Mouse (Mus musculus): ENCODE results near the gene Tifab.
A peak's percentile ranks its signal among the peaks of the same experiment; 100 is the strongest.
"Not testable (repeated sequence)": the region's sequence is repeated elsewhere in the genome, so short reads cannot be mapped to it uniquely, and the experiment has no call there.

Gene Tifab

DNA sequence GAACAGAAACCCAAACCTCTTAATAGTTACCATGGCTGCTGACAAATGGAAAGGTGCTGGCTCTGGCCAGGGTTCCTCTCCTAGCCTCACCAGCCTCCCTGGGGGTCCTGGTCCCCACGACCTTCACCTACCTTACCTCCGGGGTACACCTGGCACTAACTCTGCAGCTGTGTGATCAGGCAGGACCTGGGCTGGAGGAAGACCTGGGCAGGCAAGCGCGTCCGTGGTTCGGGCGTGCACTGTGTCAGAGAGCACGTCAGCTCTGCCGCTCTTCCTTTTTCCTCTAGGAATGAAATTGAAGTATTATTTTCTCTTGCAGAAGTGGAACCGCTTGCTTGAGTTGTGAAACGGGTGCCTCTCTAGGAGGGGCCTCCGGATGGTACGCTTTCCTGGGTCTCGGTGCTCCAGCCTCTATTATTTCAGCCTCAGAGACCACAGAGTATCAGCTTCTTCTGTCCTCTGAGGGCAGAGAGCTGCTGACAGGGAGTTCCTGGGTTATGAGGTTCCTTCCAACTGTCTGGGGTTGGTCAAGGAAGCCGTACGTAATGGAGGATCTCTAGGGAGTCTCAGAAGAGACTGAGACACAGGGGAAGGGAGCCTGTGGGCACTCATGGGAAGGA, at the start of gene Tifab:
TSS of gene Tifab (minus strand) at position 470 of the 620 bp plus-strand sequence.
- DNase-seq: no peak

DNA sequence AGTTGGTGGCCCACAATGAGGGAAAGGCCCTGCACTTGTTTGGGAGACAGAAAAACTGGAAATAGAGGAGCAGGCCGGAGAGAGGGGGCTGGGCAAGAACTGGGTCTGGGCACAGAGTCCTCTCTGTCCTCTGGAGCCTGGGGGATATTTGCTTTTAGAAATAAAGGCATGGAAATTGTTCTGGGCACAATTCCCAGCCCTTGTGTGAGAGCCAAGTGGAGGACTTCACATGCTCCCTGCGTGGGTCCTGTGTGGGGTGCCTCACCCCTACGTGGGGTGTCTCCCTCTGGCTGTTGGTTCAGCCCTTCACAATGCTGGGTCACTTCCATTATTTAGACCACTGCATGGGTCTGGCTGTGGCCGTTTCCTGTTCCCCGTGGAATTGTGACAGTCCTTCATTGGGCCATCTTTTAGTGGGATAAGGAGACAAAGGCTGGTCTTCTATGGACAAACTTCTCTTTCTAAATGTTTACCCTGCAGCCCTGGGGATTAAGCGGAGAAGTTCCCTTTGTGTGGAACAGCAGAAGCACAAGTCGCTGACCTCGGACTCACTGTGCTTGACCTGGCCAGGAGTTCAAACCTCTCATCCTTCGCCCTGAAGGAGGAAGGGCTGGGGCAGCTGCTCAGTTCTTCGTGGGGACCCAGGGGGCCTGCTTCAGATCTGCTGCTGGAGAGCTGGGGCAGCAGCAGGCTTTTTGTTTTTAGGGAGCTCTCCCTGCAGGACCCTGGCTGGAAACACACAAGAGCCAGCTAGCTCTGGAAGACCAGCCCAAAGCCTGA, 47.7 kb upstream of the Tifab start:
- peak; percentile 11 for DNase-seq

DNA sequence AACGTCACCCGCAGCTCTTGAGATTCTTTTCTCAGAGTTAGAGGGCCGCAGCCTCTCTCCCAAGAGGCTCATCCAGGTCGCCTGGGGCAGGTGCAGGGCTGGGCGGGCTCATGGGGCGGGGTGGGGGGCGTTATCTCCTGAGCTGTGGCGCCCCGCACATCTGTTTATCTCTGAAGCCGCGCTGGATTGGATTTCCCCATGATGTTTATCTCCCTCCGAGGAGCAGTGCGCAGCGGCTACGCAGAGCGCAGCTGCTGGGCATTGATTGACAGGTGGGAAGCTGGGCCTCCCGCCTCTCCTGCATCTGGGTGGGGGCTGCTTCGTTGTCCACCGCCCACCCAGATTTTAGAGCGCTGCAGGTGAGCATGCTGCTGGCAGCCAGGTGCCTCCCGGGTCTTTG, 44.9 kb upstream of the Tifab start:
- no peak for DNase-seq

DNA sequence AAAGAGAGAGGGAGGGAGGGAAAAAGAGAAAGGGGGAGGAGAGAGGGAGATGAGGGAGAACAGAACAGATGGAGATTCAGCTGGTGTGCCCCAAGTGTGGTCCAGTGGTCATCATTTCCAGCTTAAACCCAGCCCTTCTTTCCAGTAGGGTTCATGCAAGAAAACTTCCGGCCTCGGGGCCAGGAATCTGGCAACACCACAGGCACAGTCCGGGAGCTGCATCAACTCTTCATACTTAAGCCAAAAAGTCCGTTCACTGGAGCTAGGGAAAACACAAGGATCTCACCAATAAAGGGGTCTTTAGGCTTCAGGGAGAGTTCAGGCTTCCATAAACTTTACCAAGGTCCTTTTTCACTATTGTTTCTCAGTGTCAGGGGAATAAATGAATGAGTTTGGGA, 44.2 kb upstream of the Tifab start:
- no peak for DNase-seq

DNA sequence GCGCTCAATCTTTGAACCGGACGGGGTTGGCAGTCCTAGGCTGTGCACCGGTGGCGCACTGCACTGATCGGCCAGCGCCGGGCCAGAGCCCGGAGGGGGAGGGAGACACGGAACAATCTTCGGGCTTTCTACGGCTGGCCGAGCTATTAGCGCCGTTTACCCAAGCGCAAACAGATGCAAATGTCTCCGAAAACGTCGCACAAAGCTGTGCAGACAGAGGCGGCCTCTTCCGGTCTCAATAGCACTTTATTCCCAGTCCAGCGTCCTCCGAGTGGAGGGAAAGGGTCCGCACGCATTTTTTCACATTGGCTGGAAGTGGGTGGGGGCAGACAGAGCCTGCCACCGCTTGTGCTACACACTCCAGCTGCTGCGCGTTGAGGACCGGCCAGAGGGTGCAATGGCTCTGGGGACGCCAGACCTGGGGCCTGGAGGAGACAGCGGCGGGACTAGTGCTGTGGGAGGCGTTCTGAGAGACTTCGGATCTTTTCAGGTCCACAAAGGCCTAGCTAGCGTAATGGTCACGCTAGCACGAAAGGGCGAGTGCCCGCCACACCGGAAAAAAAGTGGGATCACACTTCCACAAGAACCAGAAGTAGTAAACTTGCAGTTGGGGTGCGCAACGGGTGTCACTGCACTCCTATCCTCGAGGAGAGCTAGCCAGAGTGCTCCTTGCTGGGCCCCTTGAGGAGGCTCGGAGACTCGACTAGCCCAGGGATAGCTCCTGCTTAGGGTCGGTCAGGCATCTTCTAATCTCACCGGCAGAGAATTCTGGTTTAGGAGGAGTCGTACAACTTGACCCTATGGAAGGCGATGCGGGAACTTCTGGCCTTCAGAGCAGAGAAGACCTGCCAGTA, 43.5 kb upstream of the Tifab start:
- DNase-seq: no peak

DNA sequence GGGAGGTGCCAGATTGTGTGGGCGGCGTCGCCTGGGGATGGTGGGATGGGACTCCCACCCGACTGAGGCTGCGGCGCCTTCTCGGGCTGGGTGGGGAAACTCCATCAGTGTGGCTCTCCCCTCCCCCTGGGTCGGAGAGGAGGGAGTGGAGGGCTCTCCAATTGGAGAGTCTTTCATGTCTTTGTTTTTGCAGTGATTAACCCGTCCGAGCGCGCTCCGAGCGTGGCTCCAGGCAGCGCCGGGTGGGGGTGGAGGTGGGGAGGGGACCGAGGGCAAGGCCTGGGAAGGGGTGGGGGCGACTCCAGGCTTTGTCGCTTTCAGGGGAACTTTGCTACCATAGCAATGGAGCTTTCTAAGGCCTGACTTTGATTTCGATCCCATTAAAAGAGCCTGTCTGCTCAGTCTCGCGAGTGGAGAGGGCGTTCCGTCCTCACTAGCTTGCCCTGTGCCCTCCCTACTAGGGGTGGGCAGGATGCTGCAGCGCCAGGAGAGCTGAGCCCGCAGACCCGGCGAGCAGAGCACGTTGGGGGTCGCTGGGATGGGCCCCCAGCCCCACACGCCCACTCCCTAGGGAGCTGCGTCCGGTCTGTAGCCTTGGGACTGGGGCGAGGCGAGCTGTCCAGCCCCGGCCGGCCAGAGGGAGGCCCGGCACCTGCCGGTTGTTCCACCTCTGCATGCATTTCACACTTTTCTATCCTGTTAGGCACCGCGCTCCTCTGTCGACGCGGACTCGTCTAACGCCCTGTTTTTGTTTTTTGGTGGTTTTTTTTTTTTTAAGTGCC, 42.6 kb upstream of the Tifab start:
- DNase-seq: no peak

DNA sequence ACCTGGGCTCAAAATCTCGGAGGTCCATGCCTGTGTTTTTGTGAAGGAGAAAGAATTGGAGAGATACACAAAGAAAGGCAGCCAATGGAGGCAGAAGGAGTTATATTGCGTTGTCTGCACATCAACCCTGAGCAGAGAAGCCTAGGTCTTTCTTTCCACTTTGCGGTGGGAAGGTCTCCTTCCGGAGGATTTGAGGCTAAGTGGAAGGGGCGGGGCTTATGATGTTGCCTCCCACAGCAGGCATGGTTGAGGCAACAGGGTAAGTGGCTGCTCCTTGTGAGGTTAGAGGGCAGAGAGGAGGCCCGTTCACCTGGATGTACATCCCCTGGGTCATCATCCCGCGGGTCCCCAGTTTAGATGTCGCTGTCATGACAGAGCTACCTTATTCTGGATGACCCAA, 40.6 kb upstream of the Tifab start:
- no peak for DNase-seq

DNA sequence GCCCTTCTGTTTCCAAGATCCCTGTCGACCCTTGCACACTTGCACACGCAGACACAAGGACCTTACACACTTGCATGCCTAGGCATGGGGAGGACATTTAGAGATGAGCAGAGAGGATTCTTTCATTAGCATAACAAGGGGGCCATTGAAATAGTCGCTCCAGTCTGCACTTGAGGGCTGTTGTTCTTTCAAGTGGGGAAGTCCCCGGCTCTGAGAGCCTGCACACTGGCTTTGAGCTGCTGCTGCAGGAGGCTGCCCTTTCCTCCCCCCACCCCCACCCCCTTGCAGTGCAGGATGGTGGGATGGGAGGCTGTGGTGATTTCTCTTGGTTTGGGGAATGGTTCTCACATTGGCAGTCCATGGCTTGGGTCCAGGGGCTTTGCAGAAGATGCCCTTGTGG, 37.4 kb upstream of the Tifab start:
- DNase-seq: no peak

DNA sequence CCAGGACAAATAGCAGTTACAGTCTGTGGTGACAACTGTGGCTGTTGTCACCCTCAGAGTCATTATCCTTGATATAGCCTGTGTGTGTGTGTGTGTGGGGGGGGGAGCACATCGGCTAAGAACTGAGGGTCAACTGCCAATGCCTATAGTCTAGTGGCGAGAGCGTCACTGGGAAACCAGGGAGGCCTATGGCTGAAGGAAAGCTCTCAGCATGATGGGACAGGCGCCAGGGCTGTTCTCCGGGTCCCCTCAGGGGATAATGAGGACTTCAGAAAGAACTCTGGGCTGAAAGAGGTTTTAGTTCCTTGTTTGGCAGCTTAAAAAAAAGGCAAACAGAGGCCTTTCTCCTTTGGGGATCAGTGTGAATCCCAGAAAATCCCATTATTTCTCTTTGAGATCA, 35.9 kb upstream of the Tifab start:
- DNase-seq: no peak

DNA sequence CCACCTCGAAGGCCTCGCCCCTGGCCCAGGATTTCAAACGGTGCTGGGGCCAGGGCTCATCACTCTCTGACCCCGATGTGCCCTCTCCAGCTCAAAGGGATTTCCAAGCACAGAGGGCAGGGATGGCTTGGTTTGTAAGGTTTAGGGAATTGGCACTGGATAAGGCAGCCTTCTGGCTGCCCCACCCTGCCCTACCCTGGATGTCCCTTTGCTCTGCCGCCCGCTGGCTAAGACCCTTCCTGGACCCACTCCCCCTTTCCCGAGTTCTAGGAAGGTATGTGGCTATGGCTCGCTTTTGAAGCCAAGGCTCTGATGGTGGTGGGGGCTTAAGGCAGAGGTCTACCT, 30.4 kb upstream of the Tifab start:
- DNase-seq: no peak

DNA sequence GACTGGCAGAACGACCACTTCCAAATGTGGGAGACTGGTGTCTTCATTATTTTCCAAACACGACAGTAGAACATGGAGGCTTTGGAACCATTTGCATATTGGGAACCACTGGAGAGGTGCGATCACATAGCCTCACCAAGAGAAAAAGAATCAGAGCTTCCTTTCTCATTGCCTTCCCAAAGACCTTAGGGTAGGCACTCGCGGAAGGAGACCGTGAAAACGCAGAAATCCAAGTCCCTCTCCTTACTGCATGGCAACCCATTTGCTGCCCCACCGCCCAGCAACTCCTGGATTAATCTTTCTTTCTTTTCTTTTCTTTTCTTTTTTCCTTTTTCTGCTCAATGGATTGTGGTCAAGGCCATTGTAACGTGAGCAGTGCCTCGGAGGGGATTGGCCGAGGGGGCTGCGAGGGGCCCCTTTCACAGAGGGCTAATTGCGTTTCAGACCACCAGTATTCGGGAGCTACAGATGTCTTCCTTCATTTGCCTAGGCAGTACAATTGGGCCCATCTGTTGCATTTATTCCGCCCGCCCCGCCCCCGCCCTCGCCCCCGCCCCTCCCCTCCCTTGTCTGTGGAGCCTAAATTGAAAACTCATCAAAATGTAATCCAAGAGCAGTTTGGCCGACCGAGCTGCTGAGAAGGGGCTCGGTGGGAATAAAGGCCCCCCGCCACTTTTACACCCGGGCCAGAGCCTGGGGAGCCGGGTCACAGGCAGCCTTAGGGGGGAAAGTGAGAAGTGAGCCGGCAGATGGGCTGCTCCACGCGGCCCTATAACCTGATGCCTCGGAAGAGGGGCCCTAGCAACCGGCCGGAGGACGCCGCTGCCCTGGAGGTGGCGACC, 29.8 kb upstream of the Tifab start:
- DNase-seq: no peak

DNA sequence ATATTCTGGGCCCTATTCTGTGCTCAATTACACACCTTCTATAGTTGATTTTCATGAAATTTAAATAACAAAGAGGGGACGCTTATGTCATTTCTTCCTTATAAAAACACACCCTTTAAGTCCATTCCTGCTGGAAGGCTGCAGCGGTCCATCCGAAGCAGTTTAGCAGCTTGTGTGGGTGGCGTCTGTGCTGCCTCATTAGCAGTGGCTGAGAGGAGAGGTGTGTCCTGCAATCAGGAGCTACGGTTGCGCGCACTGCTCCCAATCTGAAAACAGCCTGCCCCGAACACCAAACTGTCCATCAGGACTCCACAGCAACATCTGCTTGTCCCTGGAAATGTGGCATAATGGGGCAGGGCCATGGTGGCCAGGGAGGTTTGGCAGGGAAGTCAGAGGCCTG, 20.8 kb upstream of the Tifab start:
- no peak for DNase-seq

DNA sequence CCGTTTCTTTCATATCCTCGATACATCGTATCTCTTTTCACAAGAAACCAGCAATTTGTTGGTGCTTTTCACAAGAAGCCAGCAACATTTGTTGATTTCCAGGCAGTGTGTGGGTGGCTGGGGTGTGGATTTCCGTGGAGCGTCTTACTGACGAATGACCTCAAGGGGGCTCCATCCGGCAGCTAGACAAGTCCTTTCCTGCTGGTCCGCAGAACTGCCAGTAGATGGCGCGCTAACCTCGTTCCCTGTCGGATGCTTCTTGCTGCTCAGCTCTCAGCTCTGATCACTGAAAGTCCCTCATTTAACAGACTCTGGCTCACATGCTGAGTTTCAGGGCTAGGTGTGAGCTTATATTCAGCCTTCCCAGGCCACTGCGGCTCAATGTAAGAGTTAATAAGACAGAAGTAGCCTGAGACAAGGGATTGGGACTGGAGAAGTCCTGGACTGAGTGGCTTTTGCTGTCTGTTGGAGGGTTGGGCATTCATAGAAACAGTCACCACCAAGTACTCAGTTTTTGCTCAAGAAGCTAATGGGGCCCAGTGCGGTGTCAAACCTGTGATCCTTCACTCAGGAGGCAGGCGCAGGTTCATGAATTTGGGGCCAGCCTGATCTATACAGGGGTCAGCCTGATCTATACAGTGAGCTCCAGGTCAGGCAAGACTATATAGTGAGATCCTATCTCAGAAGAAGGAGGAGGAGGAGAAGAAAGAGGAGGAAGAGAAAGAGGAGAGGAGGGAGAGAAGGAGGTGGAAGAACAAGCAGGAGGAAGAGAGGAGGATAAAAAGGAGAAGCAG, 19.0 kb upstream of the Tifab start:
- DNase-seq: peak; percentile 77

DNA sequence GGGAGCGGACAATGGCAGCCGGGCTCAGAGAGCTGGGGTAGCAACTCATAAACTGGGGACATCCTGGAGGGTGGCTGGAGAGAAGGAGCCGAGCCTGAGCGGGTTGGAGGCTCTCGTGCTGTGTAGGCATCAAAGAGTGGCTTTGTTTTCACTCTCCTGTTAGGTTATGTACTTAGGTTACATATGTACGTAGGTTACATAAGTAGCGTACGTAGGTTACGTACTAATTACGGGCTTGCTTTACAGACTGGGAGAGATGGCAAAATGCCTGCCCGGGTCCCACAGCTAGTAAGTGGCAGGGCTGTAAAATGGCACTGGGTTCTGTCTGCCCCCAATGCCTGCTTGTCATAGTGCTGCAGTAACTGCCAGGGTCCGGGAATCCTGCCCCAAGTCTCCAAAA, 18.3 kb upstream of the Tifab start:
- no peak for DNase-seq

DNA sequence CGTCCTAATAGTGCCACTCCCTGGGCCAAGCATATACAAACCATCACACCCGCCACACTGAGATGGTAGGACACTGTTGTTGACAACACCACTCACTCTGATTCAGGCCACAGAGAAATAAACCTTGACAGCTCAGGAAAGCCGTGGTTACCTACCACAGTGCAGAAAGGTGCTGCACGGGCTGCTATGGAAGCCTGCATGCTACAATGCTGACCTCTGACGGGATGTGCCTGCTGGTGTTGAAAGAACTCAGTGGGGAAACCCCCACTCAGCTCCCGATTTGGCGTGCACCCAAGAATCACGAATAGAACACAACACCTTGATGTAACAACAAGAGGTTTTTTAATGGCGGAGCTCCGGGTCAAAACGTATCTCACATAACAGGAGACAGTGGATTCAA, 17.1 kb upstream of the Tifab start:
- DNase-seq: not testable (repeated sequence)

DNA sequence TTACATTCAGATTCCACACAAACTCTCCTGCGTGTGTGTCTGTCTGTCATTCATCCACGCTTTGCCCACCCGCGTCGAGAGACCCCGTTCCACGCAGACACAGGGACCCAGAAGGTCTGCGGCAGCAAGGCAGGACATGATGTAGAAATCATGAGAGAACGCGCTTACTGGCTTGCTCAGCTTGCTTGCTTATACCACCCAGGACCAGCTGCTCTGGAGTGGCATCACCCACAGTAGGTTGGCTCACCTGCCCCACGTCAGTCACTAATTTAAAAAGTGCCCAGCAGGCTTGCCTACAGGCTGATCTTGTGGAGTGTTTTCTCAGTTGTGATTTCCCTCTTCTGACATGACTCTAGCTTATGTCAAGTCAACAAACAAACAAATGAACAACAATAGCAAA, 15.5 kb upstream of the Tifab start:
- DNase-seq: not testable (repeated sequence)

DNA sequence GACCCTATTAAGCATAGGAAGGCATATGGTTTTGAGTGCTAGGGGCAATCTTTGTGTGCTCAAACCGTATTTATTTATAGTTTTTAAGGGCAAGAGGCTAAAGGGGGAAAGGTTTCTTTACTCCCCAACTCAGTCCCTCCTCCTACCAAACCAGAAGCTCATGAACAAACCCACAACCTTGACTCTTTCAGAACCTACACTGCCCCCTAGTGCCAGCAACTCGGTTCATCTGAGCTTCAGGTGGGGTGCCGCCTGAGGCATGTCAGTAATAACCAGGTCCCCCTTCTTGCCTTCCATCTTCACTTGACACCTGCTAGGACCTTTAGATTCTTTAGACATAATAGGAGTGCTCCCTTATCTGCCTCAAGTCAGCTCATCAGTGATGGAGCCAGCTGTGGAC, 12.5 kb upstream of the Tifab start:
- DNase-seq: no peak

DNA sequence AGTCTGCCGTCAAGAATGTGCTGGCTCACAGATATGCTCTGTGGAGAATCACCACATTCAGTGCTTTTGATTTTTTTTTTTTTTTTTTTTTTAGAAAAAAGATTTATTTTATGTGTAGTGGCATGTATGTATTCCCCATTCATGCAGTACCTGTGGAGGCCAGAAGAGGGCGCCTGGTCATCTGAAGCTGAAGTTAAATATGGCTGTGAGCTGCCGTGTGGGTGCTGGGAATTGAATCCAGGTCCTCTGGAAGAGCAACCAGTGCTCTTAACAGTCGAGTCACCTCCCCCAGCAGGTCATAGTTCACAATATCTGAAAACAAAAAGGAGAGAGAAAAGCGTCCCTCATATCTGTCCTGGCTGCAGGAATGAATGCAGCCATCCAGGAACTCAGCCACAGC, 11.0 kb upstream of the Tifab start:
- no peak for DNase-seq

DNA sequence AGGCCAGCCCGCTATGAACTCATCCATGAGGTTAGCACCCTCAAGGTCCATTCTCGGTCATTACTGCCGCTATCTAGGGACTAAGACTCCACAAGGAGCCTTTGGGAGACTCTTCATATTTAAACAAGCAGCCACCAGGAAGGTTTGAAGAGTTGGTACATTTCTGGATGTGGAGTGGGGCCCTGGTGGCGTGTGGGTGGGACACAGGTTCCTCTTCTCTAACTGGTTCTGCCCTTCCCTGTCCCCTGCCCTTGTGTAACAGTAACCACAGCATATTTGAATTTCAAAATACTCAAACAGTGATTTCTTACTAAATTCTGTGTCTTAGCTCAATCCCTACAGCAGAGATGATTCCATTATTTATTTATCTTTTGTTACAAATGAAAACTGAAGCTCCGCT, 5.0 kb upstream of the Tifab start:
- no peak for DNase-seq

DNA sequence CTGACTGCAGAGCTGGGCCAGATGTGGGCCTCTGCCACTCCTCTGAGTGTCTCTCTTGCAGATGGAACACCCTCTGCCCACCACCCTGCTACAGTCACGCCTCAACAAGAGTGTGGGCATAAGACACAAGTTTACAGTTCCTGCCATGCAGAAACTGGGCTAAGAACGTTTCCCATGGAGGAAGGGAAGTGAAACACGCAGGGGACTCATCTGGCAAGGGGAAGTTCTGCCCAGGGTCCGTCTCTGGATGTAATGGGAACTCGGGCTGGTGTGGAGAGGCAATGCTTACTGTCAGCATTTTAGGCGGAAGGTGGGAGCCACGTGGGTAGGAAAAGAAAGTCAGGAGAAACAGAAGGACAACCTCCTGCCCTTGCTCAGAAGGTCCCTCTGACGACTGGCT, 2.7 kb upstream of the Tifab start:
- DNase-seq: no peak

DNA sequence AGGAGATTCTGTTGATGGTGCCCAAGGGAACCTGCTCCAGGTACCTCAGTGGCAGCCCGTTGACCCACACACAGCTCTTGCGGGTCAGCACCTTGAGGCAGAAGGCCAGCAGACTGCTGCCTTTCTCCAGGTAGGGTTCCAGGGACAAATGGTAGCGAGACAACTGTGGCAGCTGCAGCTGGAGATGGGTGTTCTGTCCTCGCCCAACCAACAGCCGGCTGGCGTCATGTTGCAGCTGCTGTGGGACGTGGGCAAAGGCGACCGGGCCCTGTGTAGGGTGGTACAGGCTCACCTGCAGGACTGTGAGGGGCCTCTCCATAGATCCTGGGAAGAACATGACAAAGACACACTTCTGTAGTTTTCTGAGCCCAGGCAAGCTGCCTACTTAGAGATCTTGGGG, 2.4 kb downstream of the Tifab start:
- no peak for DNase-seq
